26 mouse cellular contexts compared by ENCODE assay signal in the genomic region with DNA sequence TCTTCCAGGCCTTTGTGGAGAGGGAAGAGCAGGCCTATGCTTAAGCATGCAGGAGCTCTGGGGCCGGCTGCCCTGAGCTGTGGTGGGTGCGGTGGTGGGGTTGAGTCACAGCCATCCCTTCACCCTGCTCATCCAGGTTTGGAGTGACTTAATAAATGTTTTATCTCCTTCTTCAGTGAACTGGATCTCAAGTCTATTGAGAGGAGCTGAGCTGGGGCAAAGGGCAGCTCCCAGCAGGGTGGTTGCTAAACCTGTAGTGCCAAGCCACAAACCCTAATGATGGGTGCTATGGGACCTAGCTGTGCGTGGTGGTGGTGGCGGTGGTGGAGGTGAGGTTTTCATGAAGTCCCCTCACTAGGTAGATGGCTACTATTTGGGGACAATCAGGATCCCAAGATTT. TPM values are rescaled to one million over a fixed set of nuclear protein-coding genes. Genes with fewer than 3 reads are reported as not detected.
DNase-seq lines count a peak whose midpoint lies in the region; ATAC-seq and TF ChIP-seq lines count a peak whose summit lies in the region.
"Had no signal": no experiment of that assay in that cellular context is flagged by ENCODE, and none has a peak within 500 bp of the region (broad histone marks: within the 10 kb centered on the region; RNA-seq: fewer than 3 reads in every experiment).

No protein-coding gene starts in this region.

- WGBS in kidney, adult 2 months: 60% methylated on average over 4 of the region's 4 CpGs
- WGBS in kidney, embryonic 15.5 days: 89% methylated on average over 4 of the region's 4 CpGs
- WGBS in neural tube, embryonic 11.5 days: 88% methylated on average over 4 of the region's 4 CpGs
- WGBS in neural tube, embryonic 15.5 days: 92% methylated on average over 4 of the region's 4 CpGs

- peak; percentile 11 for DNase-seq in cerebellum, adult 9-11 months
- DNase-seq in cerebellum, postnatal 14 days: no peak
- peak; percentile 57 for DNase-seq in kidney, adult 2 months
- DNase-seq in kidney, postnatal 14 days: no peak
- DNase-seq in kidney, postnatal 25 days: no peak
- DNase-seq in neural tube, embryonic 11.5 days (ENCODE audit: low spot score): no peak
- DNase-seq: adrenal gland, adult 8-10 months; adrenal gland, postnatal 14 days; adrenal gland, postnatal 36 days; B cell, adult 2 months; cerebellum, adult 11-12 months; cerebellum, adult 2 months; cerebellum, adult 9-10 months; cerebellum, postnatal 25 days had no signal

- ATAC-seq in kidney, embryonic 15.5 days (replicated peaks; ENCODE audit: low FRiP score): no peak
- no peak for ATAC-seq in neural tube, embryonic 11.5 days (ENCODE audit: insufficient read depth, low FRiP score, low TSS enrichment)
- ATAC-seq in neural tube, embryonic 15.5 days (ENCODE audit: low FRiP score): no peak
- ATAC-seq: activated CD4-positive, CD25-positive, alpha-beta regulatory T cell, adult 4 months; CD4-positive, CD25-positive, alpha-beta regulatory T cell, adult 4 months; forebrain, embryonic 13.5 days; forebrain, embryonic 15.5 days; Patski had no signal

- H3K9ac ChIP-seq in kidney, embryonic 15.5 days: no peak overlapping the region
- peak overlapping the region; percentile 14; the same call in 1 of the 2 replicates for H3K9ac ChIP-seq in neural tube, embryonic 11.5 days (ENCODE audit: low read length)
- no peak overlapping the region for H3K9ac ChIP-seq in neural tube, embryonic 15.5 days (replicated peaks)
- H3K9ac ChIP-seq: embryonic facial prominence, embryonic 12.5 days; forebrain, embryonic 13.5 days; forebrain, embryonic 15.5 days had no signal

- TF ChIP-seq POLR2A in kidney, adult 2 months (IDR thresholded peaks at IDR 0.05; ENCODE audit: low read depth, low read length): no peak

- no peaks in the 10 kb centered on the region for H3K27me3 ChIP-seq in kidney, adult 2 months (replicated peaks; ENCODE audit: control insufficient read depth, insufficient read depth, low read length)
- no peaks in the 10 kb centered on the region for H3K27me3 ChIP-seq in kidney, embryonic 15.5 days
- H3K27me3 ChIP-seq in neural tube, embryonic 11.5 days (ENCODE audit: control insufficient read depth, insufficient read depth, low read length): no peaks in the 10 kb centered on the region
- H3K27me3 ChIP-seq in neural tube, embryonic 15.5 days (replicated peaks): no peaks in the 10 kb centered on the region
- H3K27me3 ChIP-seq: CH12.LX; embryonic facial prominence, embryonic 12.5 days; forebrain, embryonic 13.5 days; forebrain, embryonic 15.5 days; Patski had no signal

- no peaks in the 10 kb centered on the region for H3K36me3 ChIP-seq in kidney, adult 2 months (ENCODE audit: control insufficient read depth, insufficient read depth, low read length)
- peaks cover 16% of the 10 kb centered on the region for H3K36me3 ChIP-seq in kidney, embryonic 15.5 days
- peaks cover 2% of the 10 kb centered on the region; the same call in 1 of the 2 replicates for H3K36me3 ChIP-seq in neural tube, embryonic 11.5 days (ENCODE audit: control insufficient read depth, insufficient read depth, low read length)
- H3K36me3 ChIP-seq in neural tube, embryonic 15.5 days: no peaks in the 10 kb centered on the region
- H3K36me3 ChIP-seq: forebrain, embryonic 15.5 days had no signal

- peaks cover 25% of the 10 kb centered on the region for H3K4me1 ChIP-seq in kidney, adult 2 months (ENCODE audit: control insufficient read depth, insufficient read depth, low read length)
- peaks cover 18% of the 10 kb centered on the region for H3K4me1 ChIP-seq in kidney, embryonic 15.5 days
- H3K4me1 ChIP-seq in neural tube, embryonic 11.5 days (ENCODE audit: control insufficient read depth, insufficient read depth, low read length): peaks cover 5% of the 10 kb centered on the region; the same call in 1 of the 2 replicates
- H3K4me1 ChIP-seq in neural tube, embryonic 15.5 days: peaks cover 10% of the 10 kb centered on the region

- H3K4me3 ChIP-seq in kidney, adult 2 months (ENCODE audit: insufficient read depth, low read depth, low read length): no peak overlapping the region
- H3K4me3 ChIP-seq in kidney, embryonic 15.5 days (replicated peaks): no peak overlapping the region
- H3K4me3 ChIP-seq in neural tube, embryonic 11.5 days (ENCODE audit: low read depth, low read length): no peak overlapping the region
- no peak overlapping the region for H3K4me3 ChIP-seq in neural tube, embryonic 15.5 days (replicated peaks)
- H3K4me3 ChIP-seq: embryonic facial prominence, embryonic 12.5 days; forebrain, embryonic 13.5 days; forebrain, embryonic 15.5 days had no signal

- no peak for TF ChIP-seq CTCF in kidney, adult 2 months (conservative IDR thresholded peaks at IDR 0.05; ENCODE audit: insufficient read depth, insufficient read length, low read depth, low read length)

- H3K27ac ChIP-seq in kidney, adult 2 months (ENCODE audit: insufficient read depth, low read depth, low read length): peak overlapping the region; percentile 6; the same call in 1 of the 2 replicates
- H3K27ac ChIP-seq in kidney, embryonic 15.5 days: peak overlapping the region; percentile 4; the same call in 1 of the 2 replicates
- no peak overlapping the region for H3K27ac ChIP-seq in neural tube, embryonic 11.5 days (ENCODE audit: low read depth, low read length)
- no peak overlapping the region for H3K27ac ChIP-seq in neural tube, embryonic 15.5 days (replicated peaks)
- H3K27ac ChIP-seq: embryonic facial prominence, embryonic 10.5 days; embryonic facial prominence, embryonic 12.5 days; forebrain, embryonic 13.5 days; forebrain, embryonic 15.5 days had no signal

- H3K4me2 ChIP-seq in kidney, embryonic 15.5 days: no peak overlapping the region
- no peak overlapping the region for H3K4me2 ChIP-seq in neural tube, embryonic 11.5 days (ENCODE audit: low read depth)
- H3K4me2 ChIP-seq in neural tube, embryonic 15.5 days: no peak overlapping the region
- H3K4me2 ChIP-seq: embryonic facial prominence, embryonic 12.5 days; forebrain, embryonic 13.5 days; forebrain, embryonic 15.5 days had no signal

- no peaks in the 10 kb centered on the region for H3K9me3 ChIP-seq in kidney, embryonic 15.5 days (replicated peaks)
- no peaks in the 10 kb centered on the region for H3K9me3 ChIP-seq in neural tube, embryonic 11.5 days (ENCODE audit: control insufficient read depth, low read length)
- no peaks in the 10 kb centered on the region for H3K9me3 ChIP-seq in neural tube, embryonic 15.5 days (replicated peaks)
- H3K9me3 ChIP-seq: embryonic facial prominence, embryonic 10.5 days; embryonic facial prominence, embryonic 12.5 days; forebrain, embryonic 13.5 days; forebrain, embryonic 15.5 days; G1E had no signal

RNA-seq across cellular contexts. Expression of gene Scrn2, which starts 4.0 kb away (rescaled TPM):
- 104 and 112 TPM in 2 replicates for polyA plus RNA-seq in kidney, adult 2 months (2012; rRNA removed)
- polyA plus RNA-seq in kidney, embryonic 15.5 days (2015; fragmentation: Nextera tagmentation; extraction: Ambion mirVana): 38.2 and 38.8 TPM in 2 replicates
- polyA plus RNA-seq in neural tube, embryonic 11.5 days (2014; fragmentation: Nextera tagmentation; extraction: Ambion mirVana): 20.9 and 26.5 TPM in 2 replicates
- polyA plus RNA-seq in neural tube, embryonic 15.5 days (2015; fragmentation: Nextera tagmentation; extraction: Ambion mirVana): 12.6 and 18.5 TPM in 2 replicates

RNA-seq across cellular contexts. Expression of gene Lrrc46, which starts 7.4 kb away (rescaled TPM):
- 1.9 and 2.5 TPM in 2 replicates for polyA plus RNA-seq in kidney, adult 2 months (2012; rRNA removed)
- polyA plus RNA-seq in kidney, embryonic 15.5 days (2015; fragmentation: Nextera tagmentation; extraction: Ambion mirVana): 1.0 and 1.5 TPM in 2 replicates
- polyA plus RNA-seq in neural tube, embryonic 11.5 days (2014; fragmentation: Nextera tagmentation; extraction: Ambion mirVana): 2.7 and 3.1 TPM in 2 replicates
- polyA plus RNA-seq in neural tube, embryonic 15.5 days (2015; fragmentation: Nextera tagmentation; extraction: Ambion mirVana): 1.9 and 2.3 TPM in 2 replicates
- polyA plus RNA-seq: activated CD4-positive, CD25-positive, alpha-beta regulatory T cell, adult 4 months; CD4-positive, CD25-positive, alpha-beta regulatory T cell, adult 4 months had no signal

RNA-seq across cellular contexts. Expression of gene Mrpl10, which starts 7.6 kb away (rescaled TPM):
- 137 and 138 TPM in 2 replicates for polyA plus RNA-seq in kidney, adult 2 months (2012; rRNA removed)
- 90.0 and 91.3 TPM in 2 replicates for polyA plus RNA-seq in kidney, embryonic 15.5 days (2015; fragmentation: Nextera tagmentation; extraction: Ambion mirVana)
- 75.8 and 78.7 TPM in 2 replicates for polyA plus RNA-seq in neural tube, embryonic 11.5 days (2014; fragmentation: Nextera tagmentation; extraction: Ambion mirVana)
- 63.7 and 67.4 TPM in 2 replicates for polyA plus RNA-seq in neural tube, embryonic 15.5 days (2015; fragmentation: Nextera tagmentation; extraction: Ambion mirVana)

RNA-seq across cellular contexts. Expression of gene Osbpl7, which starts 16.6 kb away (rescaled TPM):
- 9.0 and 9.1 TPM in 2 replicates for polyA plus RNA-seq in kidney, adult 2 months (2012; rRNA removed)
- polyA plus RNA-seq in kidney, embryonic 15.5 days (2015; fragmentation: Nextera tagmentation; extraction: Ambion mirVana): 8.8 and 12.7 TPM in 2 replicates
- polyA plus RNA-seq in neural tube, embryonic 11.5 days (2014; fragmentation: Nextera tagmentation; extraction: Ambion mirVana): 5.3 and 7.2 TPM in 2 replicates
- 10.4 and 12.7 TPM in 2 replicates for polyA plus RNA-seq in neural tube, embryonic 15.5 days (2015; fragmentation: Nextera tagmentation; extraction: Ambion mirVana)

RNA-seq across cellular contexts. Expression of gene Sp6, which starts 20.6 kb away (rescaled TPM):
- 0.91 and 0.95 TPM in 2 replicates for polyA plus RNA-seq in kidney, adult 2 months (2012; rRNA removed)
- polyA plus RNA-seq in kidney, embryonic 15.5 days (2015; fragmentation: Nextera tagmentation; extraction: Ambion mirVana): 1.4 and 1.5 TPM in 2 replicates
- 0.09 and 0.20 TPM in 2 replicates for polyA plus RNA-seq in neural tube, embryonic 11.5 days (2014; fragmentation: Nextera tagmentation; extraction: Ambion mirVana)
- polyA plus RNA-seq in neural tube, embryonic 15.5 days (2015; fragmentation: Nextera tagmentation; extraction: Ambion mirVana): 0.23 and 0.52 TPM in 2 replicates
- polyA plus RNA-seq: activated CD4-positive, CD25-positive, alpha-beta regulatory T cell, adult 4 months; forebrain, embryonic 11.5 days; G1E had no signal

Comparison
In these comparisons a context has a peak if more than half of its experiments do, and no peak if none do; other contexts are left out.
1. DNase-seq: peak in cerebellum, adult 9-11 months (single experiment) and kidney, adult 2 months (single experiment); none in cerebellum, postnatal 14 days (0 of 2), kidney, postnatal 14 days (single experiment), kidney, postnatal 25 days (0 of 2) and neural tube, embryonic 11.5 days (single experiment).
2. H3K27ac ChIP-seq: peak in kidney, adult 2 months (single experiment) and kidney, embryonic 15.5 days (single experiment); none in neural tube, embryonic 11.5 days (single experiment) and neural tube, embryonic 15.5 days (single experiment).